Mouse (Mus musculus) bone marrow, adult 2 months (tissue): ENCODE data around the gene Cdyl. TPM values are rescaled to one million over a fixed set of nuclear protein-coding genes. Genes with fewer than 3 reads are reported as not detected.

Source experiments
- H3K27ac ChIP-seq: fragments of 200-500 bp; 2 replicates; pipeline ENCODE4 v1.5.1; 2012; ENCODE audit warnings: low read depth, mild to moderate bottlenecking, control low read depth, inconsistent platforms, low read length; ENCODE audit not compliant: control insufficient read depth, poor library complexity, insufficient read depth
- H3K4me1 ChIP-seq: fragments of 200-500 bp; 2 replicates; pipeline ENCODE4 v1.6.1; 2011; ENCODE audit warnings: low read length; ENCODE audit not compliant: control insufficient read depth, insufficient read depth
- H3K4me3 ChIP-seq: fragments of 200-500 bp; replicated peaks from 2 replicates; pipeline ENCODE3; 2011; ENCODE audit warnings: mild to moderate bottlenecking, low read depth, low read length, control low read depth; ENCODE audit not compliant: control insufficient read depth
- CTCF ChIP-seq: fragments of 200-500 bp; IDR thresholded peaks from 2 replicates; pipeline ENCODE4 v1.5.1; 2011; ENCODE audit warnings: low read length, control low read depth; ENCODE audit not compliant: control insufficient read depth, insufficient read depth
- POLR2A ChIP-seq: fragments of 200-500 bp; IDR thresholded peaks from 2 replicates; pipeline ENCODE4 v1.6.1; 2011; ENCODE audit warnings: low read depth, mild to moderate bottlenecking, control low read depth, low read length, borderline replicate concordance; ENCODE audit not compliant: control insufficient read depth
- WGBS: fragments of 180-500 bp; shearing (Covaris S2); methylation state at CpG from one replicate; pipeline ENCODE4 v1.1.7; 2018; 5-methylcytosine and 5-hydroxymethylcytosine counted together
- polyA plus RNA-seq: library from polyadenylated mRNA; stranded (reverse); fragments of >200 nt; gene quantifications from 2 replicates; pipeline ENCODE4 v1.2.4, GENCODE M21; 2011; ENCODE audit warnings: low replicate concordance; ENCODE audit not compliant: missing spikeins, insufficient read depth, insufficient read length

Cdyl gene
- polyA plus RNA-seq, 1 experiment, result 20.5 TPM

DNA sequence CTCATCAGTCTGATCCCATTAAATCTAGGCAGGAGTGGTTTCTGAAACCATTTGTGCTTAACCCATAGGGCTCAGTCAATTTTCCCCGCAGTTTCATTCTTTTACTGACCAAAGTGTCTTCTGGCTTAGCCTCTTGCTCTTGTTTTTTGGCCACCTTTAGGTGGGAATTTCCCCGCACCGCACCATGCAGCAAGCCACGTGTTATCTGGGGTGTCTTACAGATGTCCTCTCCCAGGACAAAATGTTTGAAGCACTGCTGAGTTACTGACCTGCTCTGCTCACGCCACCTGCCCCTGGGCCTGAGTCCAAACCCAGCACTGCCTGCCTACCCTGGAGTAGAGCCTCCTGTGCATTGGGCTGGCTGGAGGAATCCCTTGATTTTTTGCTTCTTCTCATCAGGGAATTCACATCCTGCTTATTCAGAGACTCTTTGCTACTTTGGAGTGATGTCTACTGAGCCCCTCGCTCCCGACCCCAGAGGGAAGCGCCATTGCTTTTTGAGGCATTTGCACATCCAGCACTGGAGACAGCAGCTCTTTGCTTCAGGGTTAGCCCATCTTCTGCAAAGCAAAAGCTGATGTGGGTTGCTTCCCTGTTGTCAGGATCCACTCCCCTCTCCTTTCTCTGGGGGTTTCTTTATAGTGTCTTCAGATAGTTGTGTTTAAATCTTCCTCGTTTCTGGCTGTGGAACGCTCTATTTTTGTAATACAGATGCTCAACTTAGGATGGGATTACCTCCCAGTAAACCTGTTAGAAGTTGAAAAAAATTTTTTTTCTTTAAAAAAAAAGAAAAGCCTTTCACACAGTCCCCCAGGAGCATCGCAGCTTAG is 151.9 kb downstream of the Cdyl start:
- WGBS, result 83% methylated on average over 11 of the region's 11 CpGs
- Histone ChIP-seq H3K4me3 (no peak overlapping the region), H3K4me1 (peaks cover 1% of the 10 kb centered on the region), H3K27ac (no peak overlapping the region)
- no peak for TF ChIP-seq CTCF
- no peak for TF ChIP-seq POLR2A

DNA sequence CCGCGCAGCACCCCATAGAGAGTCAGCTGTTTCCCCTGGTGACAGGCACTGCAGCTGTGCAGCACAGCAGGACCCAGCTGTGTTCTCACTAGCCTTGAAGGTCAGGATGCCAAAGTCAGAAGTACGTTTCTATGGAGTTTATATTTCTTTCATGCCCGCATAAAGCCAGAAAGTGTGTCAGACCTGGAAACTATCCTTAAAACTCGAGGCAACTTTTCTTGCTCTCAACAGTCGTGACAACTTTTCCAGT is 152.5 kb downstream of the Cdyl start:
- no peak overlapping the region for H3K27ac ChIP-seq
- no peak for TF ChIP-seq POLR2A
- TF ChIP-seq CTCF, result no peak
- peaks cover 1% of the 10 kb centered on the region for H3K4me1 ChIP-seq
- no peak overlapping the region for H3K4me3 ChIP-seq
- WGBS, result 75% methylated on average over 6 of the region's 6 CpGs

DNA sequence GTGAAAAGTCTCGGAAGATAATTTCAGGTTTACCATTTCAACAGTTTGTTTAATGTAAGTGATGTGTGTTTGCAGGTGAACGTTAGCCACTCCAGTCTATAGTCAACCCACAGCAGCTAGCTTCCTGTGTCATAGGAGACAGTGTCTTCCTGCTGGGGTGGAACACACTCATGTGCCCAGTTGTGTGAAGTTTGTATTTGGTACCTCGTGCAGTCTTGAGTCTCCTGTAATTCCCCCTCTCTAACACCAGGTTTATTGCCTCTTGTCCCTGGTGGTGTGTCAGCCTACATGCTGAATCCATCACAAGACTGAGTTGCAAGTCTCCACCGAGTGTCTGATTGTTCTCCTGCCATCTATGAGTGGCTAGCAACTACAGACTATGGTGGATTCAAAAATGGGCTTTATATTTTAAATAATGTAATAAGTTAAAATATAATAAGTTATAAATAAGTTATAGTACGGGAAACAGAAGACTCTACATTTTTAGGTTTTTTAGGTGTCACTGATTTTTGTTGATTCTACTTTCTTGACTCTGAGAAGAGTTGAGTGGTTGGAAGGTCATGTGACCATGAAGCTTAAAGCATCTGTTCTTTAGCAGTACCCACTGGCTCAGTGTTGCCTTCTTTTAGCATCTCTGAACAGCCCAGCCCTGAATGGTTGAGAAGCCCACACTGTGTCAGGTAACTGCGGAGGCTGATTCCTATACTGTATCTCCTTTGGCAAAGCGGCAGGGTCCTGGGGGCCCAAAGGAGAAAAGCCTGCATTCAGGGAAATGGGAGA is 153.9 kb downstream of the Cdyl start:
- TF ChIP-seq POLR2A, result no peak
- TF ChIP-seq CTCF, result no peak
- Histone ChIP-seq H3K4me1 (peaks cover 1% of the 10 kb centered on the region), H3K27ac (no peak overlapping the region), H3K4me3 (no peak overlapping the region)
- 77% methylated on average over 7 of the region's 7 CpGs for WGBS

DNA sequence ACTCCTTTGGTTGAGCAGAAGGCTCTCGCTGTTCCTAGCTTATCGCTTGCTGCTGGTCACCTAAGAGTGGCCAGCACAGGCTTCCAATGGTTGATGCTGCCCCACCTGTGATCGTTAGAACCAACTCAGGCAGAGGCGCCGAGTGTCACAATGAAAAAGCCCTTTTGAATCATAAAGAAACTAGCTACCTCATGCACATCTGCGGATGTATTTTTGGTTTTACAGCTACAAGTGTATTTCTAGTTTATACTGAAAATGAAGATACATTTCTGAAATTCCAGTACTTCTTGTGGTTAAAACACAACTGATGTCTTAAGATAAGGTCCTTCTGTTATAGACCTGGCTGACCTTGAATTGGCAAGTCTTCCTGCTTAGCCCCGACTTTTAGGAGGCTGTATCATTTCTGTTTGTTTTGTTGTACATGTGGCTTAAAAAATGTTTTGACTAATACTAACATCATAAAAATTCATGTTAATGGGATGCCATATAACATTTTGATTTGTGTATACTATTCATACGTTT is 155.6 kb downstream of the Cdyl start:
- Histone ChIP-seq H3K4me3 (no peak overlapping the region), H3K27ac (no peak overlapping the region), H3K4me1 (no peaks in the 10 kb centered on the region; the same call in 1 of the 2 replicates)
- 77% methylated on average over 8 of the region's 8 CpGs for WGBS
- TF ChIP-seq POLR2A (no peak), CTCF (no peak)

DNA sequence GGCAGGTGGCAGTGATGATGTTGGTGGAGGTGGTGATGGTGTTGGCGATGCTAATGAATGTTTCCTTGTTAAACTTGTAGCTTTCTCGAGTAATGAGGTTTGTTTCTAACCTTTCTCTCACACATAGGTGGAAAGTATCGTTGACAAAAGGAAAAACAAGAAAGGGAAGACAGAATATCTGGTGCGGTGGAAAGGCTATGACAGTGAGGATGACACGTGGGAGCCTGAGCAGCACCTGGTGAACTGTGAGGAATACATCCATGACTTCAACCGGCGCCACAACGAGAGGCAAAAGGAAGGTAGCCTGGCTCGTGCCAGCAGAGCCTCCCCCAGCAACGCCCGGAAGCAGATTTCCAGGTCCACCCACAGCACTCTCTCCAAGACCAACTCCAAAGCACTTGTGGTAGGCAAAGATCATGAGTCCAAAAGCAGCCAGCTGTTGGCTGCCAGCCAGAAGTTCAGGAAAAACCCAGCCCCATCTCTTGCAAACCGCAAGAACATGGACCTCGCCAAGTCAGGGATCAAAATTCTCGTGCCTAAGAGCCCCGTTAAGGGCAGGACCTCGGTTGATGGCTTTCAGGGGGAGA is 156.2 kb downstream of the Cdyl start:
- 85% methylated on average over 16 of the region's 16 CpGs for WGBS
- TF ChIP-seq CTCF (no peak), POLR2A (no peak)
- Histone ChIP-seq H3K4me1 (no peaks in the 10 kb centered on the region; the same call in 1 of the 2 replicates), H3K4me3 (no peak overlapping the region), H3K27ac (no peak overlapping the region; the same call in 1 of the 2 replicates)

DNA sequence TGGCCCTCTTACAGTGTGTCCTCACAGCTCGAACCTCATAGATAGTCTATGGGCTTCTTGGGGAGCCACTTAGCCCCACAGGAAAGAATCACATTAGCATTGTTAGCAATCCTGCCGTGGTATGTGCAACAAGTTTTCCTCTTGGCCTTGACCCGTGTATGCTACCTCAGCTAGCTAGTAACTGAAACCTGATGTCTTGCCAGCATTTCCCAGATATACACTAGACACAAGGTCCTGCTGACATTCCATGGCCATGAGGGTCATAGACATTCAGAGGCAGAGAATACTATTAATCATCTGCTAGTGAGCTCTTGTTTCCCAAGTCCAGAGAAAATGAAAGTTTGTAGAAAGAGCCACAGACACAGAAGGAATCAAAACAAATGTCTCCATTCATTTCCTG is 158.0 kb downstream of the Cdyl start:
- H3K4me1 ChIP-seq, result peaks cover 2% of the 10 kb centered on the region
- H3K4me3 ChIP-seq, result no peak overlapping the region
- 83% methylated on average over 3 of the region's 3 CpGs for WGBS
- H3K27ac ChIP-seq, result no peak overlapping the region
- TF ChIP-seq CTCF (no peak), POLR2A (no peak)

DNA sequence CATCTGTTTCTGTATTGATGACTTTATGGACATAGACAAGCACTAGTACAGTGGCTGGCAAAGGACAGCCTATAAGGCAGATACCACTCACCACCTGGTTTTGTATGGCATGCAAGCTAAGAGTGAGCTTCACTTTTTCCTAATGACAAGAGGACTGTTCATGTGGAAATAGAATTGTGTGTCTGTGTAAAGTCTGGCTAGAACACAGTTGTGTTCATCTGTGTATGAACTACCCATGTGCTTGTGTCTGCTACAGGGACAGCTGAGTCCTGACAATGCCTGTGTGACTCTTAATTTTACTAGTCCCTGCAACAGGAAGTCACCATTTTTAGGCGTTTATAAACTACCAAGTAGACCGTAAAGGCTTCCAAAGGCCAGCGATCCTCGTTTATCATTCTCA is 158.4 kb downstream of the Cdyl start:
- H3K4me3 ChIP-seq, result no peak overlapping the region
- no peak for TF ChIP-seq CTCF
- TF ChIP-seq POLR2A, result no peak
- no peak overlapping the region for H3K27ac ChIP-seq
- 89% methylated on average over 4 of the region's 4 CpGs for WGBS
- peaks cover 2% of the 10 kb centered on the region for H3K4me1 ChIP-seq
